Mouse (Mus musculus) stomach, postnatal 0 days (tissue): Measurements from ENCODE around the gene Mycbp2. TPM values are rescaled to one million over a fixed set of nuclear protein-coding genes. Genes with fewer than 3 reads are reported as not detected.

Experiments
- ATAC-seq: fragments of 200-750 bp; cut with Nextera tagmentation; 2 replicates; pipeline ENCODE4 v1.8.0; 2017; ENCODE audit not compliant: low FRiP score, low TSS enrichment
- DNase-seq: peaks from one replicate; pipeline ENCODE4 v3.0.0-alpha.2; 2016; ENCODE audit warnings: low spot score
- H3K27ac ChIP-seq: fragments of 300-500 bp; sonication (generic); replicated peaks from 2 replicates; pipeline ENCODE4 v1.5.1; 2014; ENCODE audit warnings: mild to moderate bottlenecking, control low read depth
- H3K27me3 ChIP-seq: fragments of 300-500 bp; sonication (generic); 2 replicates; pipeline ENCODE4 v1.6.1; 2014; ENCODE audit warnings: low read length; ENCODE audit not compliant: control insufficient read depth, insufficient read depth
- H3K36me3 ChIP-seq: fragments of 300-500 bp; sonication (generic); 2 replicates; pipeline ENCODE4 v1.6.1; 2014; ENCODE audit warnings: low read length, mixed read lengths; ENCODE audit not compliant: control insufficient read depth, insufficient read depth
- H3K4me1 ChIP-seq: fragments of 300-500 bp; sonication (generic); replicated peaks from 2 replicates; pipeline ENCODE4 v1.6.1; 2014; ENCODE audit warnings: antibody characterized with exemption; ENCODE audit not compliant: control insufficient read depth, insufficient read depth
- H3K4me2 ChIP-seq: fragments of 300-500 bp; sonication (generic); replicated peaks from 2 replicates; pipeline ENCODE4 v1.6.1; 2014; ENCODE audit warnings: low read depth, mild to moderate bottlenecking, control low read depth, moderate library complexity
- H3K4me3 ChIP-seq: fragments of 300-500 bp; sonication (generic); 2 replicates; pipeline ENCODE4 v1.5.1; 2014; ENCODE audit warnings: low read depth, low read length, control low read depth
- H3K9ac ChIP-seq: fragments of 300-500 bp; sonication (generic); 2 replicates; pipeline ENCODE4 v1.6.1; 2014; ENCODE audit warnings: mild to moderate bottlenecking, low read length, control low read depth, mixed read lengths
- H3K9me3 ChIP-seq: fragments of 300-500 bp; sonication (generic); 2 replicates; pipeline ENCODE4 v1.6.1; 2016; ENCODE audit warnings: low read length; ENCODE audit not compliant: control insufficient read depth
- CTCF ChIP-seq: IDR thresholded peaks from 2 replicates; pipeline ENCODE4 v1.5.1; 2016; ENCODE audit warnings: antibody characterized with exemption, low read depth, mild to moderate bottlenecking, moderate library complexity
- EP300 ChIP-seq: optimal IDR thresholded peaks from 2 replicates; pipeline ENCODE3; 2016; ENCODE audit warnings: antibody characterized with exemption
- whole genome bisulfite sequencing: fragments of 180-500 bp; shearing (Covaris S2); extraction: QIAGEN DNeasy Blood & Tissue Kit; methylation state at CpG from one replicate; pipeline ENCODE4 v1.1.7; 2014; 5-methylcytosine and 5-hydroxymethylcytosine counted together
- polyA plus RNA-seq: library from polyadenylated mRNA; unstranded; fragments of >200 nt; fragmentation: Nextera tagmentation; extraction: Ambion mirVana; gene quantifications from 2 replicates; pipeline ENCODE4 v1.2.1, GENCODE M21; 2015

Gene Mycbp2
- polyA plus RNA-seq, 1 experiment from 2014 or later, result 21.3 TPM

- no peaks in the 10 kb centered on the region for H3K4me1 ChIP-seq
- no peaks in the 10 kb centered on the region for H3K27me3 ChIP-seq
- no peak for TF ChIP-seq EP300
- TF ChIP-seq CTCF, result no peak
- no peak overlapping the region for H3K4me3 ChIP-seq
- no peaks in the 10 kb centered on the region for H3K9me3 ChIP-seq
- DNase-seq (no peak), ATAC-seq (no peak)
- H3K4me2 ChIP-seq, result no peak overlapping the region
- 90% methylated on average over 2 of the region's 2 CpGs for WGBS
- H3K27ac ChIP-seq, result no peak overlapping the region
- H3K9ac ChIP-seq, result no peak overlapping the region
- H3K36me3 ChIP-seq, result no peaks in the 10 kb centered on the region
Measured at GRCm38 (mm10) chr14:103106301-103106700, 240.3 kb downstream of the Mycbp2 start.

DNA sequence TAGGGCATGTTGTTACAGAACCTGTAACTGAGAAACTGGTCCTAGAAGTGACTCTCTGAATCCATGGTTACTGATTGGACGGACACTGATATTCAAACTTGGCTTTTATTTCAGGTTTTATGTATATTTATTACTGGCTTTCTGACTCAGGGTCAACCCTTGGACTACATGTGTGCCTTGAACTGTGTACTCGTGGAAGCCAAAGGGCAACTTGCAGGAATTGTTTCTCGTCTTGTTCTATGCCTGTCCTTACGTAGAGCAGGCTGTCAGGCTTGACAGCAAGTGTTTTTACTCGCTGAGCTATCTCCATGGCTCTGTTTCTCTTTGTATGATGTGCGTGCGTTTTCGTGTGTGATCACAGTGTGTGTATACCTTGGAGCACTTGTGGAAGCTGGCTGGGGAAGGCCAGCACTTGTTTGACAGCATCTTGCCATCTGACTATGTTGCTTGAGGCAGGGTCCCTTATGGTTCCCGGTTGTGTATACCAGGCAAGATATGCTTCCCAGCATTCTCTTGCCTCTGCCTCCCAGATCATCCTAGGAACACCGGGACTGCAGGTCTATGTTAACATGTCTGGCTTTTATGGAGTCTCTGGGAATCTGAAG is 243.8 kb downstream of the Mycbp2 start:
- DNase-seq, result no peak
- TF ChIP-seq CTCF, result no peak
- TF ChIP-seq EP300, result no peak
- no peak for ATAC-seq
- no peaks in the 10 kb centered on the region for H3K4me1 ChIP-seq
- no peak overlapping the region for H3K9ac ChIP-seq
- no peak overlapping the region for H3K4me3 ChIP-seq
- no peaks in the 10 kb centered on the region for H3K36me3 ChIP-seq
- 33% methylated on average over 10 of the region's 10 CpGs for WGBS
- no peaks in the 10 kb centered on the region for H3K9me3 ChIP-seq
- H3K27ac ChIP-seq, result 0 out of 2 replicates have a peak overlapping the region, but pooled peaks have one; percentile 4
- no peaks in the 10 kb centered on the region for H3K27me3 ChIP-seq
- no peak overlapping the region for H3K4me2 ChIP-seq

GRCm38 (mm10) chr14:103102246-103102645 is 244.4 kb downstream of the Mycbp2 start:
- ATAC-seq, result no peak
- H3K9me3 ChIP-seq, result no peaks in the 10 kb centered on the region

DNA sequence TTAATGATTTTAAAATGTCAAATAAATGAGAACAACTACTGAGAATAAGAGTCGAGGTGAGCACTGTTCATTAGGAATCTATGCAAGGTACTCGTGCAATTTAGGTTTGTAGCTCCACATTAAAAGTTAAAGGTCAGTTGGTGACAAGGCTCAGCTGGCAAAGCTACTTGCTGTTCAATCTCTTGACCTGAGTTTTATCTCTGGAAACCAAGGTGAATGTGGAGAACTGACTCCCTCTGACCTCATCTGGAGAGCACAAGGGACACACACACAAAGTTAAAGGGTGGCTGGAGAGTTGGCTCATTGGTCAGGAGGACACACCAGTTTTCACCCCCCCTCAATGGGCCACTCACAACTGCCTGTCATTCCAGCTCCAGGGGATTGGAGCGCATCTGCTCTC is 245.4 kb downstream of the Mycbp2 start:
- Histone ChIP-seq H3K4me3 (no peak overlapping the region), H3K27ac (0 out of 2 replicates have a peak overlapping the region, but pooled peaks have one; percentile 10), H3K4me1 (no peaks in the 10 kb centered on the region), H3K27me3 (no peaks in the 10 kb centered on the region), H3K9me3 (no peaks in the 10 kb centered on the region), H3K4me2 (no peak overlapping the region), H3K36me3 (no peaks in the 10 kb centered on the region), H3K9ac (no peak overlapping the region)
- WGBS, result 44% methylated on average over 3 of the region's 3 CpGs
- no peak for ATAC-seq
- no peak for DNase-seq
- TF ChIP-seq EP300 (no peak), CTCF (no peak)

More at GRCm38 (mm10) chr14:103102246-103102645, 244.4 kb downstream of the Mycbp2 start:
- Histone ChIP-seq H3K4me2 (no peak overlapping the region), H3K36me3 (no peaks in the 10 kb centered on the region), H3K27me3 (no peaks in the 10 kb centered on the region), H3K27ac (peak overlapping the region; percentile 4; the same call in 1 of the 2 replicates), H3K9ac (no peak overlapping the region), H3K4me3 (no peak overlapping the region), H3K4me1 (no peaks in the 10 kb centered on the region)
- DNase-seq, result no peak
- 33% methylated on average over 6 of the region's 6 CpGs for WGBS
- TF ChIP-seq CTCF, result no peak
- no peak for TF ChIP-seq EP300

DNA sequence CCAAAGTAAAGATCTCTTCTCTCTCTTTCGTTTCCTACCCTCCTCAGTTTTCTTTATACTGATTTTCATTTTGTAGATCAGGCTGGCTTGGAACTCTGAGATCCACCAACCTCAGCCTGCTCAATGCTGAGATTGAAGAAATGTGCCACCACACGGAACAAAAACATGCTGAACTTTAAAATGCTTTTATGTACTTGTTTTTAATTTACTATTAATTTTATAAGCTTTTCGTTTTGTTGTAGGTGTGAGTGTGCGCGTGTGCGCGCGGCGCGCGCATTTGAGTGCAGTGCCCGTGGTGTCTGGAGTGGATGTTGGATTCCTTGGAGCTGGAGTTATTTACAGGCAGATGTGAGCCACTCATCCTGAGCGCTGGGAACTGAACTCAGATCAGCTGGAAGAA is 246.3 kb downstream of the Mycbp2 start:
- Histone ChIP-seq H3K36me3 (peaks cover under 1% of the 10 kb centered on the region; the same call in 1 of the 2 replicates), H3K4me2 (no peak overlapping the region; the same call in 1 of the 2 replicates), H3K27me3 (no peaks in the 10 kb centered on the region), H3K4me3 (no peak overlapping the region), H3K4me1 (no peaks in the 10 kb centered on the region), H3K27ac (no peak overlapping the region), H3K9ac (no peak overlapping the region), H3K9me3 (no peaks in the 10 kb centered on the region)
- no peak for DNase-seq
- WGBS, result 71% methylated on average over 13 of the region's 13 CpGs
- no peak for TF ChIP-seq CTCF
- no peak for TF ChIP-seq EP300
- no peak for ATAC-seq

DNA sequence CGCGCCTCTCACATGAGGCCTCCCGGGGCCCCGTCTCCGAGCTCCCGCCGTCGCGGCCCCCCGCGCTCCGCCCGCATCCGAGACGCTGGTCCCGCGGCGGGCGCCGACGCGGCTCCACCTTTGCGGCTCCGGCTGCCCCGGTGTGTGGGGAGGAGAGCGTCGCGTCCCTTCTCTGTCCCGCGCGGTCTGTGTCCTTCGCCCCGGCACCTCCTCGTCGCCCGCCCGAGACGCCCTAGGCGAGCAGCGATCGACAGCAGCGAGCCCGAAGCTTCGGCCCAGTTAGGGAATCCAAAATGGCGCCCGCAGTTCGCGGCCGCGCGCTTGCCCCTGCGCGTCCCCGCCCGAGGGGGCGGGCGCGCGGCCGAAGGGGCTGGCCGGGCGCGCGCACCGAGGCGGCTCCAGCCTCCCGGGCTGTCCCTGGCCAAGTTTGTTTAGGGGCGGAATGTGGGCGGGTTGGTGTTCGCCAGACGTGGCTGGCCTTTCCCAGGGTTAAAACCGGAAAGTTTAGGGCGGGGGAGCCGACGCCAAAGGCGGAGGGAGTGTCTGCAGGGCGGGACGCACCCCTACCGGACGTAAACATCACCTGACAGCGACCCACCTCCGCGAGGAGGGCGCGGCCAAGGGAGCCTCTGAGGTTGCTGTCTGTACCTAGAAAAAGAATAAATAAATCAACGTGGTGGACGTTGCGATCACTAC is 247.2 kb downstream of the Mycbp2 start, which contains the start of gene Fbxl3:
Fbxl3 (minus strand) TSS at position 329 of the 696 bp plus-strand sequence.
- Histone ChIP-seq H3K9ac (peak within 1 kb of the TSS; percentile 100), H3K27ac (peak within 1 kb of the TSS; percentile 100), H3K4me3 (peak within 1 kb of the TSS; percentile 95), H3K9me3 (no peaks in the 10 kb centered on the region), H3K4me2 (peak within 1 kb of the TSS; percentile 67), H3K27me3 (no peaks in the 10 kb centered on the region), H3K4me1 (no peaks in the 10 kb centered on the region), H3K36me3 (peaks cover 3% of the 10 kb centered on the region; the same call in 1 of the 2 replicates)
- under 1% methylated on average over 74 of the region's 88 CpGs for WGBS
- DNase-seq (peak; percentile 96), ATAC-seq (peak; percentile 98)
- 0 out of 2 replicates have a peak, but pooled peaks have one; percentile 13 for TF ChIP-seq CTCF
- peak; percentile 60 for TF ChIP-seq EP300
